Comparison of ENCODE assay signal across 18 mouse cellular contexts in the genomic region with DNA sequence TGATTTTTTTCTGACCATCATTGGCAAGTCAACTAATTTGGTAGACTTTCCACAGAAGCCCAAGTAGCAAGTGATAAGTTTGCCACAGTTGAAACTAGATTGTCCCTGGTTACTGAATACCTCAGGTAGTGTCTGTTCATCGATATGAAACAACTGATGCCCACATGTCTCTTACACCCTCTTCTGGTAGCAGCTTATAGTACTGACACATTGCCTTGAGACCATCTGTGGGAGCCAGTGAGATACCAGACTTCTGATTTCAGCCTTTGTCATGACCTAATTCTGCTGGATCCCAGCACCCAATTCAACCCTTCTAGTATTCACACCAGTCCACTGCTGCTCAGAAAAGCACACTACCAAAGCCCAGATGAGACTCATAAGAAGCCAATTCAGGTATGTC. TPM values are rescaled to one million over a fixed set of nuclear protein-coding genes. Genes with fewer than 3 reads are reported as not detected.
DNase-seq lines count a peak whose midpoint lies in the region; ATAC-seq and TF ChIP-seq lines count a peak whose summit lies in the region.
"Had no signal": no experiment of that assay in that cellular context is flagged by ENCODE, and none has a peak within 500 bp of the region (broad histone marks: within the 10 kb centered on the region; RNA-seq: fewer than 3 reads in every experiment).

No protein-coding gene starts in this region.

- peak; percentile 45 for DNase-seq in heart, adult 11 months
- DNase-seq in heart, postnatal 10 days, result no peak
- DNase-seq in kidney, postnatal 0 days (ENCODE audit: low spot score), result no peak
- DNase-seq in kidney, adult 18-20 months, result no peak
- peak; percentile 25 for DNase-seq in 416B (ENCODE audit: low read depth)
- DNase-seq in splenic B cell, adult 2 months (ENCODE audit: low read depth, low spot score), result peak; percentile 28
- DNase-seq in cerebellum, postnatal 10 days, result no peak
- DNase-seq: adrenal gland, postnatal 14 days; cerebellum, adult 2 months; cerebellum, postnatal 25 days; gastrocnemius, postnatal 10 days; heart, postnatal 14 days had no signal

- H3K27me3 ChIP-seq in kidney, postnatal 0 days (ENCODE audit: insufficient read depth, low read length), result no peaks in the 10 kb centered on the region
- no peaks in the 10 kb centered on the region for H3K27me3 ChIP-seq in splenic B cell, adult 2 months (ENCODE audit: control insufficient read depth, insufficient read depth, low read length, poor library complexity, severe bottlenecking)
- H3K27me3 ChIP-seq: embryonic facial prominence, embryonic 12.5 days; forebrain, embryonic 15.5 days; heart, embryonic 13.5 days; hindbrain, embryonic 15.5 days had no signal

- ATAC-seq in kidney, postnatal 0 days (replicated peaks; ENCODE audit: low FRiP score, low read depth), result no peak
- ATAC-seq: activated CD4-positive, CD25-positive, alpha-beta regulatory T cell, adult 4 months; forebrain, embryonic 15.5 days had no signal

- H3K36me3 ChIP-seq in kidney, postnatal 0 days (ENCODE audit: insufficient read depth, low read length), result peaks cover 45% of the 10 kb centered on the region
- peaks cover 7% of the 10 kb centered on the region for H3K36me3 ChIP-seq in splenic B cell, adult 2 months (ENCODE audit: control insufficient read depth, insufficient read depth, low read length, poor library complexity, severe bottlenecking)

- no peak overlapping the region for H3K27ac ChIP-seq in kidney, postnatal 0 days
- H3K27ac ChIP-seq: embryonic facial prominence, embryonic 12.5 days; forebrain, embryonic 15.5 days; heart, embryonic 13.5 days; hindbrain, embryonic 10.5 days; hindbrain, embryonic 15.5 days had no signal

- H3K9me3 ChIP-seq in kidney, postnatal 0 days (replicated peaks; ENCODE audit: low read length), result no peaks in the 10 kb centered on the region
- H3K9me3 ChIP-seq: embryonic facial prominence, embryonic 12.5 days; forebrain, embryonic 15.5 days; hindbrain, embryonic 15.5 days had no signal

- H3K4me2 ChIP-seq in kidney, postnatal 0 days (ENCODE audit: low read length), result no peak overlapping the region
- H3K4me2 ChIP-seq: embryonic facial prominence, embryonic 12.5 days; forebrain, embryonic 15.5 days; heart, embryonic 13.5 days; hindbrain, embryonic 15.5 days had no signal

- no peak overlapping the region for H3K9ac ChIP-seq in kidney, postnatal 0 days (ENCODE audit: low read depth, low read length)
- H3K9ac ChIP-seq: embryonic facial prominence, embryonic 12.5 days; forebrain, embryonic 15.5 days; heart, embryonic 13.5 days; hindbrain, embryonic 15.5 days had no signal

- no peaks in the 10 kb centered on the region for H3K4me1 ChIP-seq in kidney, postnatal 0 days (replicated peaks; ENCODE audit: insufficient read depth, low read length)
- H3K4me1 ChIP-seq: embryonic facial prominence, embryonic 12.5 days; forebrain, embryonic 15.5 days; heart, embryonic 13.5 days; hindbrain, embryonic 10.5 days; hindbrain, embryonic 15.5 days had no signal

- intact Hi-C loops in heart, postnatal 10 days (cut with DNase I), result loop anchor here (5.0 kb wide), 1 partner anchor 47 kb away; no protein-coding TSS in a partner anchor

- H3K4me3 ChIP-seq in kidney, postnatal 0 days (replicated peaks; ENCODE audit: low read depth, low read length), result no peak overlapping the region
- H3K4me3 ChIP-seq: embryonic facial prominence, embryonic 12.5 days; forebrain, embryonic 15.5 days; heart, embryonic 13.5 days; hindbrain, embryonic 10.5 days; hindbrain, embryonic 15.5 days had no signal

- 83% methylated on average over 1 of the region's 1 CpGs for WGBS in kidney, postnatal 0 days

- peak; percentile 34; the same call in 1 of the 2 replicates for TF ChIP-seq CTCF in kidney, postnatal 0 days (IDR thresholded peaks at IDR 0.05; ENCODE audit: low read depth)

RNA-seq across cellular contexts. Expression of a gene that starts 25.7 kb away (rescaled TPM):
- 1 to 10 TPM; 2.6 to 2.7 TPM for total RNA-seq in heart, postnatal 10 days (2021)
- polyA plus RNA-seq in kidney, postnatal 0 days (2015; fragmentation: Nextera tagmentation; extraction: Ambion mirVana), result 223 and 250 TPM in 2 replicates

RNA-seq across cellular contexts. Expression of a gene that starts 31.4 kb away (rescaled TPM):
- total RNA-seq in heart, postnatal 10 days (2021), result 10 to 100 TPM; 20.9 to 24.3 TPM
- polyA plus RNA-seq in kidney, postnatal 0 days (2015; fragmentation: Nextera tagmentation; extraction: Ambion mirVana), result 36.7 and 40.7 TPM in 2 replicates

Comparison
In these comparisons a context has a peak if more than half of its experiments do, and no peak if none do; other contexts are left out.
1. DNase-seq: peak in heart, adult 11 months (single experiment), 416B (single experiment) and splenic B cell, adult 2 months (single experiment); none in heart, postnatal 10 days (0 of 2), kidney, postnatal 0 days (single experiment), kidney, adult 18-20 months (single experiment) and cerebellum, postnatal 10 days (0 of 2).